Mouse (Mus musculus): ENCODE results near the gene Ppp1r10.
A peak's percentile ranks its signal among the peaks of the same experiment; 100 is the strongest.

Gene Ppp1r10

DNA sequence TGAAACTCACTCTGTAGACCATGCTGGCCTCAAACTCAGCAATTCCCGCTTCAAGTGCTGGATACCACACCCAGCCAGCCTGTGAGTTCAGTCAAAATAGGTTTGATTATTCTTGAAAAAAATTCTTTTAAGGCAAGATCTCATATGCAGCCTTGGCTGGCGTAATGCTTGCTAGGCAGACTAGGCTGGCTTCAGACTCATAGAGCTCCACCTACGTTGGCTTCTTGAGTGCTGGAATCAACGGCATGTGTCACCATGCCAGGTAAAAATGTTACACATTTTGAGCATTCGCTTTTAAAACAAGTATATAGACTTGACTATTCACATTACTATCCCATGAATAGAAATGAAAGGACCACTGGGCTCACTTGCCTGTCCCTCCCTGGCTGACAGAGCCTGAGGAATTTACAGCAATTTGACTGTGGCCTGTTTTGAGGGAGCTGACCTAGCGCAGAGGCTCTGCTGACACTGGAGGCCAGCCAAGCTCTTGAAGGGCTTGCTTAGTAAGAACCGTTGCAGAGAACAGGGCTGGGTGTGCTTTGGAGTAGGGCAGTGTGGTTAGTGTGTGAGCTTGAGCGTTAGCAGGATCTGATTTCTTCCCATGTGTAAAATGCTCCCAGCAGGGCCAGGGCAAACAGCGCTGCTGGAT, 12.8 kb upstream of the Ppp1r10 start:
- peak; percentile 75 for DNase-seq (ENCODE audit: low read depth)

DNA sequence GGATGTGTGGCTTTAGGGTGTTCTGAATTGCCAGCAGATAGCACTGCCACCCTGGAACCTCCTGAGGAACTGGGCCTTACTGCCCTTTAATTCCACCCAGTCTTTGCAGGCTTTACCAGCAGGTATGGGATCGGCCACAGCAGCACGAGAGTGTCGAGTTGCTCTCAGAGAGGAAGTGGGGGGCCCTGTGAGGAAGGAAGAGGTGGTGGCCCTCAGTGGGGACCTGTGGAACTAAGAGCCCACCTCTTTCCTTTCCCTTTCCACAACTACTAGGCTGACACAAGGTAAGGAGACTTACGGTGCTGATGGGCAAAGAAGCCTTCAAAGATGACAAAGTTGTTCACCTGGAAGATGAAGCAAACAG, 12.3 kb upstream of the Ppp1r10 start:
- DNase-seq (ENCODE audit: low read depth) = no peak

DNA sequence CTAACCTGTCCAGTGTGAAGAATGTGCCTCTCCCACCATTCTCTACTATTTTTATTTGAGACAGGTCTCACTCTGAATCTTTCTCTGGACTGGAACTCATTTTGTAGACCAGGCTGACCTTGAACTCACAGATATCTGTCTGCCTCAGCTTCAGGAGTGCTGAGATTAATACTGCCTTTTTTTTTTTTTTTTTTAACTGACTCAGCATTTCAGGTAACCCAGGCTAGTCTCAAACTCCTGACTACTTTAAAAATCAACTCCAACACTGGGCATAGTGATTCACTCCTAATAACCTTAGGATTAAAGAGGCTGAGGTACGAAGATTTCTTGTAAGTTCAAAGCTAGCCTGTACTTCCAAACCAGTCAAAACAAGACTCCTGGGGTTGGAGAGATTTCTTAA, 10.6 kb upstream of the Ppp1r10 start:
- DNase-seq (ENCODE audit: low read depth) = no peak

DNA sequence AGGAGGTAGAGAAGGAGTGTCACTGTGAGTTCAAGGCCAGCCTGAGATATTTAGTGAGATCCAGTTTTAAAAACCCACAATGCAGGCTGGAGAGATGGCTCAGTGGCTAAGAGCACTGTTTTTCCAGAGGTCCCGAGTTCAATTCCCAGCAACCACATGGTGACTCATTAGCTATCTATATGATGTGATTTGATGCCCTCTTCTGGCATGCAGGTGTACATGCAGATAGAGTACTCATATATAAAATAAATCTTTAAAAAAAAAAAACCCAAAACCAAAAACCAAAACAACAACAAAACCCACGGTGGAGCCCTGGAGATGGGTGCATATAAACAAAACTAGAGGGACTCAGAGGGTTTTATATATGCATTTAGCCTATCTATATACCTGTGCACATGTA, 8.6 kb upstream of the Ppp1r10 start:
- DNase-seq (ENCODE audit: low read depth) = peak; percentile 55

DNA sequence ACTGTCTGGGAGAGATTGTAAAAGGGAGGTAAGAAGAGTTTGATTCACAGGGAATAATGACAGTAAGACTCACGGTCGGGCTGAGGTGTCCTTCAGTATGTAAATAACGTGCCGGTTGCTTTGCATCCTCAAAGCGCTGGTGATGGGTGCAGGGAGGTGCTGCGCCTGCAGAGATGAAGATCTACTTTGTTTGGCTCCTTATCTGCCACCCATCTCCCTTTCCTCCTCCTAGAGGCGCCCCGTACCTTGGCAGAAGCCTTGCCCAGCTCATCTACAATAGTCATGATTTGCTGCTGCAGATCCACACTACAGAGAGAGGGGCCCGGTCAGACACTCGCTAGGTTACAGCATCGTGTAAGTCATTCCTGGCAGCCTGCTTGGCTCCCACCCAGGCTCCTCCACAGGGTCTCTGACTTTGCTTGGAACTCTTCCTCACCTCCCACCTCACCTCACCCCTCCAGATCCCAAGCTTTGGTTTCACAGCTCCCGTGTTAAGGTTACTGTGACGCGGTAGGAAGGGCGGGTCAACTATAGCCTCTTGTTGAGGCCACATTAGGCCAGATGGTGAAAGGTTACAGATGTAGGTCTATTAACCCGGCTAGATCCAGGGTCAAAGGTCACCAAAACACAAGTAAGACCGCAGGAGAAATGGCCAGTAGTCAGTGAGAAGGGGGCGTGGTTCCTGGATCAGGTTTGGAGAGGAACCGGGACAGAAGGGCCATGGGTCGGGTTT, 6.9 kb upstream of the Ppp1r10 start:
- DNase-seq (ENCODE audit: low read depth) = no peak

DNA sequence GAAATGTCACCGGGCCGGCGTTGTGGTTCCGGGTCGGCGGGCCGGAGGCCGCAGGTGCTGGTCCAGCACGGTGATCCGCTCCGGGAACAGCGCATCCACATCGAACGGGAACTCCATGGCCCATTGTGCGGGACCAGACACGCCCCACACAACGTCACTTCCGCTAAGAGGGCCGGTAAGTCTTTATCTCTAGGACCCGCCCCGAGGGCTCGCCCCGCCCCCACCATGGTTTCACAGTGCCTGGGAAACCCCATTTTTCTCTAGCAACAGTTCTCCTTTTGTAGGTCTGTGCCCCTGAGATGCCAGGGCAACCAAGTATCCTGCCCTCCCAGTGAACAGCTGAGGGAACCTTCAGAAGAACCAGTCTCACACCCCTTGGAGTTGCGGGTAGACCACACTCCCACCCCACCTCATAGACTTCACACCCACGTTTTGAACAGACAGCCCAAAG, 6.3 kb upstream of the Ppp1r10 start, which contains the start of gene Atat1:
TSS of gene Atat1 (minus strand) at position 157 of the 451 bp plus-strand sequence.
- peak; percentile 98 for DNase-seq (ENCODE audit: low read depth)

DNA sequence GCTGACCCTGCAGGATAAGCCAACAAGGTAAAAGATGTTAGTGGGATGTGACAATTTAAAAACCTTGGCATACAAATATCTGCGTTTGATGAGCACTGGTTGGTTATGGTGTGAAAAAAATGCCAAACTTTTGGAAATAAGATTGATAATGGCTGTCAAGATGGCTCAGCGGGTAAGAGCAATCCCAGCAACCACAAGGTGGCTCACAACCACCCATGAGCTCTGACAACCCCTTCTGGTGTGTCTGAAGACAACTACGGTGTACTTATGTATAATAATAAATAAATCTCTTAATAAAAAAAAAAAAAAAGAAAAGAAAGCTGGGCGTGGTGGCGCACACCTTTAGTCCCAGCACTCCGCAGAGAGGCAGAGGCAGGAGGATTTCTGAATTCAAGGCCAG, 1.3 kb upstream of the Ppp1r10 start:
- DNase-seq (ENCODE audit: low read depth) = peak; percentile 37

DNA sequence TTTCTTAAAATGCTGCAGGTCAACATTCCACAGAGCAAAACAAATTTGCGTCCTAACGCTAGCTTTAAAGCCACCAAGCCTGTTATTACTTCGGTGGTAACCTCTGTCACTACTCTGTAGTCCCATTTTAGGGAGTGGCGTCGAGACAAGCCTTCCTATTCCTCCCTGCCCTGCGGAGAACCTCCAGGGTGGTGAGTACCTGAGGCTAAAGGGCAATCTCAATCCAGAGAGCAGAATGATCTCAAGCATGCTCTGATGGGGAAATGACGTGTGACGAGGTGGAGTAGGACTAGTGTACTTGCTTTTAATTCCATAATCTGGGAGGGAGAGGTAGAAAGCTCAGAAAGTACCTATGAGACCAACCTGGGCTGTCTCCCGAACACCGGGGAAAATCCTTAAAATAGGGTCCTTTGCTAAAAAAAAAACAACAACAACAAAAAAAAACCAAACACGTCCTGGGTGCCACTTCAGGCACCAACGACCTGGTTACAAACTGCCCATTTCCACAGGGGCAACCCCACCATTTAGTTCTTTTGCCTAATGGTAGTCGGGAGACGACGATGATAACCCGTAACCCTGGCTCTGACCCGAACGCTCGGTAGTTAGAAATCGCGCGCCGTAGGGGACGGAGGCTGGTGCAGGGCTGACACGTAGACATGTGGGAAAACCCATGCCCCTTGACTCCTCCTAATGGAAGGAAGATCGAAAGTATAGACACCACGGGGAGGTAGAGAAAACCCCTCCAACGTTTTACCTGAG, 517 bp upstream of the Ppp1r10 start:
- DNase-seq (ENCODE audit: low read depth) = peak; percentile 19

DNA sequence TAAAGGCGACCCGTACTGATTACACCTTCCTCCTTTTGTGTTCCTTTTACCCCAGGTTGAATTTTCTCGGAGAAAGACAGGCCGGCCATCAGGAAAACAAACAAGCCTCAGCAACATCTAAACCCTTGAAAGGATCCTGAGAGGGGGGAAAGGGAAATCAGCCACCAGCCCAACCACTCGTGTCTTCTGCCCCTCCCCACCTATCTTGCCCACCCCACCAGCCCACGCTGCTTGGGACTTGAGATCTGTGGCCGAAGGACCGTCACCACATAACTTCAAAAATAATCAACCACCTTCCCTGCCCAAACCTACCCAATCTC, 869 bp downstream of the Ppp1r10 start:
- DNase-seq (ENCODE audit: low read depth) = no peak

DNA sequence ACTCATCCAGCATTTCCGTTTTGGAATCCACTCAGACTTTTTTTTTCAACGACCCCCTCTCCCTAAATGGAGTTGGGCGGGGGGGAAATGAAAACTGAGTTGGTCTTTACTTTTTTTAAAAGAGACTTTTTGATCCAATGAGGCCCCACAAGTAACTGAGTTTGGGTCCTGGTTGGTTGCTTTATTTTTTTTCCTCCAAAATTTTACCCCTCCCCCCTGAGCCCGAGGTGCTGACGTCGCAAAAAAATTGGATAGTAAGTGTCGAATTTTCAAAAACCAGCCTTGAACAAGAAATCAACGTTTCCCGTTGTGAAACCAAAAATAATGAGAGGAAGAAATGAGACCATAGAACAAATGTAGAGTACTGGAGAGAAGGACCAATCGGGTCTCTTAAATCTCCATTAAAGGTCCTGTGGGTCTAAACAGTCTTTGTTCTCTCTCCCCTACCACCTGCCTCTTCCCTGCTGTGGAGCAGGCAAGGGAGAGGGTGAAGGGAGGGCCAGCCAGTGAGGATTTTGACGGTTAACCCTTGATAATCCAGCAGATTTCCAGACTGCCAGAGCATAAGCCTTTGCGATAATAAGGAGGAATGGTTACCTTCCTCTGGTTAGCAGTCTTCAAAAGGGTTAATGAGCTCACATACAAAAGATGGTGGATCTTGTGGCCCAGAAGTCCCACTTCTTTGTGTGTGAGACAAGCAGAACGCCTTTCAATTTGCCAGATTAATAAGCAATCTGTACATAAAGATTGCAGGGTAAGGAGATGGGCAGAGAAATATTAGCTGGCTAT, 1.4 kb downstream of the Ppp1r10 start:
- peak; percentile 63 for DNase-seq (ENCODE audit: low read depth)

DNA sequence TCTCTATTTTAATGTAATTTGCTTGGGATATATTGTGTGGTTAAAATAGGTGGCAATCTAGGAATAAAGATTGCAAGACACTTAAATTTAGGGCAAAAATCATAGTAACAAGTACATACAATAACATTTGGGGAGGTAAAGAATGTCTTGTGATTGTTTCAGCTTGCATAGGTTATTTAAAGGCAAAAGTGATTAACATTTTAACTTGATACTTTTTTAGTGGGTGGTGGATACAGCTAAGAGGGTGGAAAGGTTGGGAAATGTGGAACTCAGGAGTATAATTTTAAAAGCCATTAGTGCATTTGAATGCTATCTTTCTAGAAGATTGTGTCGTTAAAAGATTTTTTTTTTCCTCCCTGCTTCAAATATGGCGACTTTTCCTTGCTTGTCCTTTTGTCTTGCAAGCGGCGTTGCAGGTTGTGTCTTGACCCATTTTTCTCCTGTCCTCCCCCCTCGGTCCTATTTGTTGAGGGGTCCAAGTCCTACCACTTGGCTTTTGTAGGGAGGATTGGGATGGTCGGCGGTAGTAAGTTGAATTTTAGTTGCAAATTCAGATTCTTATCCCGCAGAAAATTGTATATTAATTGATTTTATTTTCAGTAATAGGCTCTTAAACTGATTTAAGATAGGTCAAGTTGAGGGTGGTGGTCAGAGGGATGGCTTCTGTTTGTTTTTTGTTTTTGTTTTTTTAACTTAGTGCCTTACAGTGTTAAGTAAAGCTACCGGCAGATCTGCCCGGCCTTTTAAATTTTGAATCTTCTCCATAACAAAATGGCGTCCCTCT, 2.2 kb downstream of the Ppp1r10 start:
- peak; percentile 75 for DNase-seq (ENCODE audit: low read depth)

DNA sequence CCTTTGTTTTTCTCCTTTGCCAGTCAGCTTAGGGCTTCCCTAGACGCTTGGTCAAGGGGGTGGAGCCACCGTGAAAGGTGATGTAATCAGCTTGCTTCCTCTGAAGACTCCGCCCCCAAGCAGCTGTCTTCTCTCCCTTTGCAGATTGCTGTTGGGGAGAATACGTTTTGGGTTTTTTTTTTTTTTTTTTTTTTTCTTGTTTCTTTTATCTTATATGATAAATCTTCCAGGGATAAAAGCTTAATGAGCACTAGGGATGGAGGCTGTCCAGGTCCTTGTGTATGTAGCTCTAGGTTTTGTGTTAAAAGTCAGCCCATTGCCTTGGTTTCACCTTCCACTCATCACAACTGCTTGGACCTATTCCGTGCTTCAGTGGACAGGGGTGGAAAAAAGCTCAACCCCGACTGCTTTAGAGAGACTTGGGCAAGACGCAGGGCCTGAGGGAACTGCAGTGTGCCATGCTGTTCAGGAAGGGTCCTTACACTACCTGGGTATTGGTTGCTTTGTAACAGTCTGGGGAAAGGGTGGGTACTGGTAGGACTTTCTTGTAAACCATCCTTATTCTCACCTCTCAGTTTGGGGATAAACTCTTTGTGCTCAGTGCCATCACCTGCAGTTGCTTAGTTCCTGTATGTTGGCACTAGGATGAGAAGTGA, 3.0 kb downstream of the Ppp1r10 start:
- DNase-seq (ENCODE audit: low read depth) = peak; percentile 99

DNA sequence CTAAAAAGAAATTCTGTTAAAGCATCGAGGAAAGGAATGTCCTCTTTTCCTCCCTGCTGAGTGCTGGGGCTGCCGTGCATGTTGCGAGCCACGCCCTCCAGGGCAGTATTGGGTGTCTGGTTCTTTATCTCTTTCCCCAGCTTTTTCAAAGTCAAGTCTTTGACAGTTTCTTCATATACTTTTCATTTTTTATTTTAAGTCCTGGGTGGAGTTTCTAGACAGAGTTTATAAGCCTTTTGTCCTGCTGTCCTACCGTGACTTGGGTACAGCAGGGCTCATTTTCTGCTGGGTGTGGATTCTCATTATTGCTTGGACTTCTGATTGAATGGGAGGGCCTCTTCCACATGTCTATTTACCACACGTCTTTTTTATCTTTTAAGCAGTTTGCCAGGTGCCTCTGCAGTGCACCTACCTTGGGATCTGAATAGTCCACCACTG, 3.6 kb downstream of the Ppp1r10 start:
- DNase-seq (ENCODE audit: low read depth) = no peak

DNA sequence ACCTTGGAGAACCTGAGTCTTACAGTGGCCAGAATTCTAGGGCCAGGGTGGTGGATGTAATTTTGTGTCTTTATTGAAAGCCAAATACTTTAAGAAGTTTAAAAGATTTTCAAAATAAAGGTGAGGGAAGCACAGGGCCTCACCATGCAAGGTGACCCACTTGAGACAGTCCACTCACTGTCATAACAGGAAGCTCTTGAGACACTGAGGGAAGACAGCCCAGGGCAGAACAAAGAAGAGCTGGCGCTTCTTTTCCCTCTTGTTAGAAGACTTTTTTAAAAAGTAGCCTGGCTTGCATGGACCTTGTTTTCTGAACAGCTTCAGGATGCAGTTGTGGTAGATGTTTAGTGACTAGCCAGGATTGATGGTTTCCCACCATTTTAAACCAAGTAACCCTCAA, 4.2 kb downstream of the Ppp1r10 start:
- no peak for DNase-seq (ENCODE audit: low read depth)

DNA sequence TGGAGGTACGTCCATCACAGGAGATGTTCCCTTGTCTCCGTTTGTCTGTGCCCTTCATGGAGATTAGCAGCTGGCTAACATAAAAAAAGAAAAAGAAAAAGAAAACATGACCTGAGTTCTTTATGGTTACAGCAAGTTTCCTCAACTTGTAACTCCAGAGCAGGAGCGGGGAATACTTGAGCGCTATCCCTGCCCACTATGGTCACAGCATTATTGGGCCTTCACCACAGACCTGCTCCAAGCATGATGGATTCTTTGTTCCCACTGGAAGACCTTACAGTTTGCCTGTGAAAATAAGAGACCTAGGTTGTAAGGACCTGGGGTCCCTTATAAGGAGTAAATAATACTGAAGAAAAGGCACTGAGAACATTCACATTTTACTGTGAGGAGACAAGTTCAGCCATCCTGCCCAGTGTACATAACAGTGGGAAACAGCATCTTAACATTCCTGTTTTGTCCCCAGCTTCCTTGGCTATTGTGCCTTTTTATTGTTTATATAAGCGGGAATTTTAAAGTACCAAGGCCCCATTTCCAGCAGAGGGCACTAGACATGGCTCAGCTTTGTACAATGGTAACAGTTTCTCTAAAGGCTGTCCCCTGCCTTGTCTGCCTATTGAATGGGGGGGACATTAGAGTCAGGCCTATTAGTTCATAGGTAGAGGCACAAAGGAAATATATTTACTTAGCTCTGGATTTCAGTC, 4.8 kb downstream of the Ppp1r10 start:
- peak; percentile 70 for DNase-seq (ENCODE audit: low read depth)

DNA sequence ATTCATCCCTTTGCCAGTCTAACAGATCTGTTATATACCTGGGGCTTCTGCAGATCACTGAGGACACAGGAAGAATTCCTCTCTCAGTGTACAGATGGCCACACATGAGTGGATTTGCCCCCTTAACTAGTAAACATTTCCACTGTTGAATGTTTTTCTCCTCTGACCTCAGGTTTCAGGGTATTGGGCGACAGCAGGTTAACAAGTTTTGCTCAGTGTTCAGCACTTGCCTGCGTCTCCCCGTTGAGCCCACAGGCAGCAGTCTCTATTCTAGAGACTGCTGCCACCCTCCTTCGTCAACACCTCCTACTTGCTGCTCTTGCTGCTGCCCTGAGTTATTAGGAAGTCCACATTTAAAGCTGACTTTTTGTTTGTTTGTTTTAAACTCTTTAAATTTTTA, 5.5 kb downstream of the Ppp1r10 start:
- no peak for DNase-seq (ENCODE audit: low read depth)

DNA sequence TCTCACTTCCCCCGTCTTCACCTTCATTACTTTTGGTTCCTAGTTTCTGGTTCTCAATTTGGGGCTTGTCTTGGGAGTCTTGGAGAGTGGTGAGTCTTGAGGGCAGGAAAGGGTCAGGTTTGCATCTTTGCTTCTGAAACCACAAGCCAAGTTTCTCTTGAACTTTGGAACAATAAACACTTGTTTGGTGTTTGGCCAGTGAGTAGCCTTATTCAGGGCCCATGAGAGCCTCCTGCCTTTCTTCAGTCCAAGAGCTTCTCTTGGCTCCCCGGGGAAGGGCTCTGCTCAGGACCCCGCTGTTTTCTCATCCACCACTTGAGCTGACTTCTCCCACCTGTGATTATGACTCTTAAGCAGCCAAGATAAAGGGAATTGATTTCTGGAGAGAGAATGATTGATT, 6.3 kb downstream of the Ppp1r10 start:
- DNase-seq (ENCODE audit: low read depth) = peak; percentile 43

DNA sequence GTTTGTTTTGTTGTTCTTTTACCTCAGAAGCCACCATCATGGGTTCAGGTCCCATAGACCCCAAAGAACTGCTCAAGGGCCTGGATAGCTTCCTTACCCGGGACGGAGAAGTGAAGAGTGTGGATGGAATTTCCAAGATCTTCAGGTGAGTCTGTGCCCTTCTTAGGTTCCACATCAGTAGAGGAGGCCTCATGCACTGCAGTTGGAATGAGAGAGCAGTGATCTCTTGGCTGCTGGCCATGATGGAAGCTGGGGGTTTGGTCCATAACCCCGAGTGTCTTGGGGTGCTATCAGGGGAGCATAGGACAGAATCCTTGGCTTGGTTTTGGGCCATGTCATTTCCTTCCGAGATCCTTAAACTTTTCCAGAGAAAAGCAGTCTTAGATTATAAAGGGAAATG, 7.0 kb downstream of the Ppp1r10 start:
- DNase-seq (ENCODE audit: low read depth) = no peak

DNA sequence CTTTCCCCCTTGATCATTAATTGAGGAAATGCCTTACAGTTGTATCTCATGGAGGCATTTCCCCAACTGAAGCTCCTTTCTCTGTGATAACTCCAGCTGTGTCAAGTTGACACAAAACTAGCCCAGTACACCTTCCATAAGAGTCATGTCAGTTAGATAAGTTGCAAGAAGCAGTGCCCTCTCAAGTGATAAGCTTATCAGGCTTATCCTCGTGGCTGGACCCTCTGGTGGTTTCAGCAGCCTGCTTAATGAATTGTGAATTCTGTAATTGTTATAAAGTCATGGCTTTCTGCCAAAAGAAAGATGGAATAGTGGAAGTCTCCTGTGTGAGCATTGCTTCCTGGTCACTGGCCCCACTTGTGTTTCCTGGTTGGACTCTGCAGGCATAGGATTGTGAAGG, 11.2 kb downstream of the Ppp1r10 start:
- DNase-seq (ENCODE audit: low read depth) = no peak

DNA sequence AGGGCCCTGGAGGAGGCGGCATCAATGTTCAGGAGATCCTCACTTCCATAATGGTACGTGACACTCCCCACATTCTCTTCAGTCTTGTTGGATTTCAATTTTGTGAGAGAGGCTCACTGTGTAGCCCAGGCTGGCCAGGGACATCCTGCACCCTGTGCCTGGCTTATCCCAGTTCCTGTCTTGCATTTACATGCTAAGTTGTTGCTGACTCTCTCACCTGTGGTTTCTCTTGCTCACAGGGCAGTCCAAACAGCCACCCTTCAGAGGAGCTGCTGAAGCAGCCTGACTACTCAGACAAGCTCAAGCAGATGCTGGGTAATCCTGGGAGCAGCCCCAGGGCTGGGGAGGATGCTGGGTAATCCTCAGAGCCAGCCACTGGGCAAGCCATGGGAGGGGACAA, 13.3 kb downstream of the Ppp1r10 start:
- no peak for DNase-seq (ENCODE audit: low read depth)
